Mouse (Mus musculus) E14TG2a.4 (cell line): ENCODE results near the gene Ccl12.

Source experiments
- CTCF ChIP-seq: conservative IDR thresholded peaks from 2 replicates; pipeline ENCODE4 v1.5.1; 2014; ENCODE audit warnings: low read length
- POU5F1 ChIP-seq: IDR thresholded peaks from 2 replicates; pipeline ENCODE4 v1.6.1; 2014; ENCODE audit warnings: low read length, borderline replicate concordance

- TF ChIP-seq CTCF (no peak), POU5F1 (no peak)
These were observed 14.4 kb downstream of the Ccl12 start for GRCm38 (mm10) chr11:82116041-82116440.
